Mouse (Mus musculus) embryonic facial prominence, embryonic 15.5 days (tissue): ENCODE results near the gene Gfra4. TPM values are rescaled to one million over a fixed set of nuclear protein-coding genes. Genes with fewer than 3 reads are reported as not detected.

Experiments
- ATAC-seq: fragments of 200-750 bp; cut with Nextera tagmentation; 2 replicates; pipeline ENCODE4 v1.8.0; 2017; ENCODE audit warnings: low read depth, moderate TSS enrichment; ENCODE audit not compliant: insufficient number of reproducible peaks, low FRiP score, low TSS enrichment
- H3K27ac ChIP-seq: fragments of 300-500 bp; sonication (generic); replicated peaks from 2 replicates; pipeline ENCODE4 v1.5.1; 2015; ENCODE audit warnings: mild to moderate bottlenecking, inconsistent platforms
- H3K27me3 ChIP-seq: fragments of 300-500 bp; sonication (generic); 2 replicates; pipeline ENCODE4 v1.6.1; 2015; ENCODE audit warnings: inconsistent platforms
- H3K36me3 ChIP-seq: fragments of 300-500 bp; sonication (generic); 2 replicates; pipeline ENCODE4 v1.6.1; 2015; ENCODE audit warnings: mild to moderate bottlenecking, inconsistent platforms
- H3K4me1 ChIP-seq: fragments of 300-500 bp; sonication (generic); 2 replicates; pipeline ENCODE4 v1.6.1; 2015; ENCODE audit warnings: inconsistent platforms
- H3K4me2 ChIP-seq: fragments of 300-500 bp; sonication (generic); replicated peaks from 2 replicates; pipeline ENCODE4 v1.6.1; 2015; ENCODE audit warnings: mild to moderate bottlenecking, inconsistent platforms
- H3K4me3 ChIP-seq: fragments of 300-500 bp; sonication (generic); replicated peaks from 2 replicates; pipeline ENCODE4 v1.5.1; 2015; ENCODE audit warnings: mild to moderate bottlenecking, inconsistent platforms
- H3K9ac ChIP-seq: fragments of 300-500 bp; sonication (generic); 2 replicates; pipeline ENCODE4 v1.6.1; 2015; ENCODE audit warnings: inconsistent platforms
- H3K9me3 ChIP-seq: fragments of 300-500 bp; sonication (generic); replicated peaks from 2 replicates; pipeline ENCODE4 v1.6.1; 2016; ENCODE audit warnings: inconsistent platforms
- WGBS: fragments of 180-500 bp; shearing (Covaris S2); methylation state at CpG from one replicate; pipeline ENCODE4 v1.1.7; 2015; 5-methylcytosine and 5-hydroxymethylcytosine counted together
- polyA plus RNA-seq: library from polyadenylated mRNA; unstranded; fragments of >200 nt; fragmentation: Nextera tagmentation; extraction: Ambion mirVana; gene quantifications from 2 replicates; pipeline ENCODE4 v1.2.1, GENCODE M21; 2015

Gene Gfra4
- polyA plus RNA-seq, 1 experiment from 2014 or later = 44.0 TPM

DNA sequence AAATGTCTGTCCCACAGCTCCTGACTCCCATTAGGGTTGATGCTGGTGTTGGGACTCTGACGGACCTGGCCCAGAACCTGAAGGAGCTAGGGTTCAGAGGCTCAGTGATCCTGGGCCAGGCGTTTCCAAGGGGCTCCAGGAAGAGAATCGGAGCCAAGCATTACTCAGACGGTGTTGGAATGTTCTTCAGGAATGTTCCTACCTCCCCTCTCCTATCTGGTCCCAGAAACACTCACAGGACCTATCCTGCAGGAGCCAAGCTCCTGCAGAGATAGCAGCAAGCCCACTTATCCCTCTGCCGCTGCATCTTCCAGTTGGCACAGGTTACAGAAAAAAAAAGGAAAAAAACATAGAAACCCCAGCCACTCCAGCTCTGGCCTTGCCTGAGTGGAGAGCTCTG, 18.7 kb upstream of the Gfra4 start:
- WGBS = 54% methylated on average over 5 of the region's 5 CpGs
- peak overlapping the region; percentile 87 for H3K27ac ChIP-seq

DNA sequence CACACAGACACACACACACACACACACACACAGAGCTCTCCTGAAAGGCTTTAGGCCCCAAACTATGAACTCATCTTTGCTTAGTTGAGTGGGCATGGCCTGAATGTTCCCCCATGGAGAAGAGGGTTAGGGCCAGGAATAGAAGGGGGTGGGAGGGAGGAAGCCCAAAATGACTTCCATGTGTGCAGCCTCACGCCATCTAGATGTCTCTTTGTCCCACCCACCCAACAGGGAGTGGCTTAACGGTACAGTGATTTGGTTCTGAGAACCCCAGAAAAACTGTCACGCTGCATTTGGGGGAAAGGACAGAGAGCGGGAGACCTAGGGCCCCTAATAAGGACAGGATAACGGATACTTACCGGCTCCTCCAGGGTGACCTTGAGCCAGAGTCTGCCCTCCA, 17.9 kb upstream of the Gfra4 start:
- Histone ChIP-seq H3K27me3 (peaks cover 8% of the 10 kb centered on the region), H3K9me3 (no peaks in the 10 kb centered on the region), H3K36me3 (0 out of 2 replicates have a peak, but pooled peaks cover 7% of the 10 kb centered on the region), H3K4me2 (peak overlapping the region; percentile 30), H3K9ac (no peak overlapping the region), H3K27ac (peak overlapping the region; percentile 87), H3K4me3 (peak overlapping the region; percentile 12; the same call in 1 of the 2 replicates), H3K4me1 (peaks cover 55% of the 10 kb centered on the region)
- peak; percentile 78; the same call in 1 of the 2 replicates for ATAC-seq
- 31% methylated on average over 6 of the region's 6 CpGs for WGBS

More for the DNA sequence above, 18.7 kb upstream of the Gfra4 start:
- no peaks in the 10 kb centered on the region for H3K9me3 ChIP-seq
- no peak overlapping the region for H3K9ac ChIP-seq
- H3K4me2 ChIP-seq = peak overlapping the region; percentile 64
- peak overlapping the region; percentile 12; the same call in 1 of the 2 replicates for H3K4me3 ChIP-seq
- no peak for ATAC-seq
- peaks cover 52% of the 10 kb centered on the region for H3K4me1 ChIP-seq
- peaks cover 2% of the 10 kb centered on the region for H3K27me3 ChIP-seq
- H3K36me3 ChIP-seq = 0 out of 2 replicates have a peak, but pooled peaks cover 7% of the 10 kb centered on the region

DNA sequence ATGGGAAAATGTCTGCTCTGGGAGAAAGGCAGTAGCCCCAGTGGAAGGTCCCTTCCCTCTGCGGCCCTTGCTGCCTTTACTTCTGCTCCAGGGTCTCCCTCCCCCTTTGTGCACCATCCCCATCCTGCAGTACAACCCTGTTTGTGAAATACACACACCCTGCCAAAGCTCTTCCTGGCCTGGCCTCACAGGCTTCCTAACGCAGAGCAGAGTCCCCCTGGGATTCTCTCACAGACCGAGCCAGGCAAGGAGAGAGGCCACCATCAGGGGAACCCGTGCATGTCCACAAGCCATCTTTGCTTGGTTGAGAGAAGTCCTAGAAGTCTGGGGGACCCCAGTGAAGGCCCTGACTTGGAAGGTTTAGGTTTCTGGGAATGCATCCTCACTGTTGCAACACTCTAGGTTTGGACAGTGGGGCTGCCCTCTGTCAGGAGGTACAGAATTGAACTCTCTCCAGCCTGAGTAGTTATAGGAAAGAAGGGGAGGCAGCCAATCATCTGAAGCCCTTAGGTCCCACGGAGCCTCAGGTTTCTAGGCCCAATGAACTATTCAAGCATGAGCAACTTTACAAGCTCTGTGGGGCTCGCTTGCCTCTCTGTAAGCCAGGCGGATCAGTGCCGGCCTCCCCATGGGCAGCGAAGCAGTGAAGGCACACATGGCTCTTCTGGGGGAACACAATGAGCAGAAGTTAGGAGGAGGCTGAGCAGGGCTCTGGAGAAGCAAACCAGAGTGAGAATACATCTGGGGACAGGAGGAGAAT, 17.1 kb upstream of the Gfra4 start:
- H3K36me3 ChIP-seq = 0 out of 2 replicates have a peak, but pooled peaks cover 7% of the 10 kb centered on the region
- ATAC-seq = no peak
- H3K9ac ChIP-seq = no peak overlapping the region; the same call in 1 of the 2 replicates
- H3K4me1 ChIP-seq = peaks cover 63% of the 10 kb centered on the region
- peak overlapping the region; percentile 86 for H3K27ac ChIP-seq
- WGBS = 49% methylated on average over 9 of the region's 9 CpGs
- H3K4me3 ChIP-seq = no peak overlapping the region
- no peaks in the 10 kb centered on the region for H3K9me3 ChIP-seq
- no peak overlapping the region for H3K4me2 ChIP-seq
- H3K27me3 ChIP-seq = peaks cover 16% of the 10 kb centered on the region

DNA sequence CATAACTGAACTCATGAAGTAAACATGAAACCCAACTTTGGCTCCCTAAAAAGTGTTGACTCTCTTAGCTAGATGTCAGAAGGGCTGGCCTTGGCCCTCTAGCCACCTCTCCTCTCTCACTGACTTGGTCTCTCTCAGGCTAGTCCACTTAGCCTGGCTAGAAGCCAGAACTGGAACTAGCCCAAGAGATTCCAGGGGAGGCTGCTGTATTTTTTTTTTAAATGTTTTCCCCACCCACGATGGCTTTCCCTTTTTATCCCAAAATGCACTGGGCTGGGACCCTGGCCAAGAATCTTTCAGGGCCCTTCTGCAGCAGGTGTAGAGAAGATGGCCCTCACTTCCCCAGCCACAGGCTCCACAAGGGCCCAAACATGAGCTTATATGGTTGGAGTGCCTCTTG, 16.5 kb upstream of the Gfra4 start:
- Histone ChIP-seq H3K27ac (peak overlapping the region; percentile 86), H3K9me3 (no peaks in the 10 kb centered on the region), H3K4me2 (no peak overlapping the region), H3K4me1 (peaks cover 69% of the 10 kb centered on the region), H3K9ac (no peak overlapping the region), H3K4me3 (no peak overlapping the region), H3K36me3 (0 out of 2 replicates have a peak, but pooled peaks cover 7% of the 10 kb centered on the region), H3K27me3 (peaks cover 22% of the 10 kb centered on the region)
- 30% methylated on average over 1 of the region's 1 CpGs for WGBS
- ATAC-seq = no peak

DNA sequence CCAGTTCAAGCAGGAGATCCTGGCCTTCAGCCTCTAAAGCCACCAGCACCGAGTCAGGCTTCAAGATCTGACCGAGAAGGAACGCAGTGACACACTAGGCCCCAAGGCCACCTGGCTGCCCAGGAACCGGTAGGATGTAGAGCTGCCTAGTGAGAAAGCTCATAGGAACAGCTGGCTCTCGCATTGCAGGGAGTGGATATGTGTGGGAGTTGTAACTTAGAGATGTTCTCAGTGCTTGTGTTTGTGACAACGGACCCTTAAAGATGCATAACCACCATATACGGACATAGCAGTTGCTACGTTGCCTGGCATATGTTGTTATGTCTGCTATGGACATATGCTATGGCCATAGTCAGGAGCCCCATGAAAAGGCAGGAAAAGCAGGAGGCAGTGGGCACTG, 15.8 kb upstream of the Gfra4 start:
- Histone ChIP-seq H3K9ac (no peak overlapping the region), H3K4me3 (no peak overlapping the region), H3K4me1 (peaks cover 76% of the 10 kb centered on the region), H3K27ac (no peak overlapping the region), H3K9me3 (no peaks in the 10 kb centered on the region), H3K27me3 (peaks cover 26% of the 10 kb centered on the region), H3K36me3 (0 out of 2 replicates have a peak, but pooled peaks cover 7% of the 10 kb centered on the region), H3K4me2 (no peak overlapping the region)
- 91% methylated on average over 8 of the region's 8 CpGs for WGBS
- ATAC-seq = no peak

DNA sequence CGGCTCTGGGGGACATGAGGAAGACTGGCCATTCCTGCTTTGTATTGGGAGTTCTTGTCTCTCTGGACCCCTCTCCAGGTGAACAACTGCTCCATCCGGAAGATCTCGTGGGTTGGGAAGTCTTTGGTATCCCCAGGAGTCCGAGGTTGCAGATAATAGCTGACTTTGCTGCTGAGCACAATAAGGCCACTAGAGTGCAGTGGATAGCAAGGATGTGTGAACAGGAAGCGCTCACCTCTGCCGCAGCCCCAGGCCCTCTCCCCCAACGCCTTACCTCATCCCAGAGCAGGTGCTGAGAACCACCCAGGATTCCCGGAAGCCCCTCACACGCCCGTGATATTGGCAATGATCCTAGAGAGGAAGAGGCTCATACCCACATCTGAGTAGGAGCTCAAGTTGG, 13.3 kb upstream of the Gfra4 start:
- WGBS = 5% methylated on average over 10 of the region's 10 CpGs
- Histone ChIP-seq H3K27ac (no peak overlapping the region), H3K36me3 (0 out of 2 replicates have a peak, but pooled peaks cover 7% of the 10 kb centered on the region), H3K4me3 (0 out of 2 replicates have a peak overlapping the region, but pooled peaks have one; percentile 2), H3K4me2 (peak overlapping the region; percentile 8; the same call in 1 of the 2 replicates), H3K9ac (no peak overlapping the region), H3K9me3 (no peaks in the 10 kb centered on the region), H3K27me3 (peaks cover 51% of the 10 kb centered on the region), H3K4me1 (peaks cover 57% of the 10 kb centered on the region)
- ATAC-seq = no peak

DNA sequence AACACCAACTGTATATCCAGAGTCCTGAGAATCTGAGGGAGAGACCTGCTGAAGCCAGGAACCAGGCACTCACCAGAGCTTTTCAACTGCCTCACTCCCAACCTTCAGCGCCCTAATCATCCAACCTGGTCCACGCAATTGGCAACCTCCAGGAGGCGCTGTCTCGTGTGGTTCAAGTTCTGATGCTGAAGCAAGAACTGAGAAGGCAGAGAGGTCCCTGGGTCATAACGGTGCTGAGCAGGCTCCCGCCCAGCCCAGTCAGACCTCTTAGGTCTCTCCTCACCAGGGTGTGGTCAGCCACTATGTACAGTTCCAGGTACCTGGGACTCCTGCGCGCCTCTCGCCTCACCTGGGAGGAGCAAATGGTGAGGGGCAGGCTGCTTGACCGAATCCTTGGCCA, 12.7 kb upstream of the Gfra4 start:
- peak overlapping the region; percentile 8; the same call in 1 of the 2 replicates for H3K4me2 ChIP-seq
- H3K9ac ChIP-seq = no peak overlapping the region
- H3K27ac ChIP-seq = no peak overlapping the region
- 6% methylated on average over 10 of the region's 10 CpGs for WGBS
- no peaks in the 10 kb centered on the region for H3K9me3 ChIP-seq
- peaks cover 52% of the 10 kb centered on the region for H3K4me1 ChIP-seq
- peaks cover 54% of the 10 kb centered on the region for H3K27me3 ChIP-seq
- no peak for ATAC-seq
- H3K4me3 ChIP-seq = 0 out of 2 replicates have a peak overlapping the region, but pooled peaks have one; percentile 2
- H3K36me3 ChIP-seq = 0 out of 2 replicates have a peak, but pooled peaks cover 7% of the 10 kb centered on the region

DNA sequence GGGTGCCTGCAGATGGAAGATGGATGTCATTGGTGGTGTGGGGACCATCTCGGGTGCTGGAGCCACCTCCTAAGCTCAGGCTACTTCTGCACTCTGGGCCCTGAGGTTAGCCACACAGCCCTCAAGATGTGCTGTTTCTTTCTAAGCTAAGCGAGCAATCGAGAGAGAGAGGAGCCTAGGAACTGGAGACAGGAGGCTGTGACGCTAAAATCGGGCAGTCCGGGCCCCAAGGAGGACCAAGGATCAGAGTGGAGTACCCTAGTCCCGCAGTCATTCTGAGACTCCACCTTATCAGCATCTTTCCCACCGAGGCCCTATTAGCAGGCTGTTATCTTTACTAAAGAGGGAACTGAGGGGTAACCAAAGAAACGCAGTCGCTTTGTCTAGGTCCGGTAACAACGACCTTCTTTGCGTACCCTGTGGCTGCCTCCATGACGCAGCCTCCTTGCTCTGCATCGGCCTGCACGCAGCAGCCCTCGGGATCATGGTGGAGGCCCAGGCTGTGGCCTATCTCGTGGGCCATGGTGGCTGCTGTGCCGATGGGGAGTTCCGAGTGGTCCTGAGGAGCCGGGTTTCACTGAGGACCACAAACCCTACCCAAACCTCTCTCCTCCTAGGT, 11.9 kb upstream of the Gfra4 start:
- ATAC-seq = no peak
- peaks cover 44% of the 10 kb centered on the region for H3K4me1 ChIP-seq
- peaks cover 54% of the 10 kb centered on the region for H3K27me3 ChIP-seq
- H3K4me3 ChIP-seq = peak overlapping the region; percentile 30
- H3K36me3 ChIP-seq = 0 out of 2 replicates have a peak, but pooled peaks cover 7% of the 10 kb centered on the region
- WGBS = 7% methylated on average over 21 of the region's 21 CpGs
- peak overlapping the region; percentile 52 for H3K4me2 ChIP-seq
- no peak overlapping the region for H3K27ac ChIP-seq
- no peaks in the 10 kb centered on the region for H3K9me3 ChIP-seq
- no peak overlapping the region for H3K9ac ChIP-seq

DNA sequence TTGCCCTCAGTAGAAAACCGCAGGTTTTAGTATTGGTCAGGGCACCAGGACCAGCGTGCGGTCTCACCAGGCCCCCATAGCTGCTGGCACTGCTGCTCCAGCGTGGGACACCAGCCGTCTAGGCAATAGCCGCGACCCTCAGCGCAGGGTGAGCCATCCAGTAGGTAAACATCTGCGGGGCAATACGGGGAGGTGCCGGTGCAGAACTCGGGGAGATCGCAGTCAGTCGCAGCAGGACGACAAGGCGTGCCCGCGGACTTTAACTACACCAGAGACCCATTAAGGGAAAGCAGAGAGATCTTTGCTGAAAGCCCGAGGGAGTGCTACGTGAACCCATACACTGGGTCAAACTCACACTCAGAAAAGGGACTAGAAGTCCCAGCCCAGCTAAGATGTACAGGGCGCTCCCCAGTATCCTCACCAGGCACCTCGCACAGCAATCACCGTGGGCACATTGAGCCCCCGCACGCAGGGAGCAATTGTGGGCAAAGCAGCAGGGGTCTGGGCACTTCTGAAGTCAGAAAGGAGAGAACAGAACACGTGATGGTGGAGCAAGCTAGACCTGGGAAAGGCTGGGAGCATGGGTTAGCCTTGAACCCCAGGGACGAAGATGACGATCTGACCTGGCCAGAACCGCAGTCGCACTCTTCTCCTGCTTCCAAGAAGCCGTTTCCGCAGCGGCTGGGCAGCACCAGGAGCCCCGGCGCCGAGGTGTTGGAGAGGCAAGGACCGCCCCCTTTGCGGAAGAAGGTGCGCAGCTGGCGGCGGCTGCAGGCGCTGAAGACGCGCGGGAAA, 11.2 kb upstream of the Gfra4 start:
- Histone ChIP-seq H3K36me3 (0 out of 2 replicates have a peak, but pooled peaks cover 7% of the 10 kb centered on the region), H3K4me2 (peak overlapping the region; percentile 52), H3K9ac (no peak overlapping the region), H3K27ac (no peak overlapping the region), H3K9me3 (no peaks in the 10 kb centered on the region), H3K4me3 (peak overlapping the region; percentile 30), H3K4me1 (peaks cover 37% of the 10 kb centered on the region), H3K27me3 (peaks cover 54% of the 10 kb centered on the region)
- 5% methylated on average over 45 of the region's 45 CpGs for WGBS
- no peak for ATAC-seq

DNA sequence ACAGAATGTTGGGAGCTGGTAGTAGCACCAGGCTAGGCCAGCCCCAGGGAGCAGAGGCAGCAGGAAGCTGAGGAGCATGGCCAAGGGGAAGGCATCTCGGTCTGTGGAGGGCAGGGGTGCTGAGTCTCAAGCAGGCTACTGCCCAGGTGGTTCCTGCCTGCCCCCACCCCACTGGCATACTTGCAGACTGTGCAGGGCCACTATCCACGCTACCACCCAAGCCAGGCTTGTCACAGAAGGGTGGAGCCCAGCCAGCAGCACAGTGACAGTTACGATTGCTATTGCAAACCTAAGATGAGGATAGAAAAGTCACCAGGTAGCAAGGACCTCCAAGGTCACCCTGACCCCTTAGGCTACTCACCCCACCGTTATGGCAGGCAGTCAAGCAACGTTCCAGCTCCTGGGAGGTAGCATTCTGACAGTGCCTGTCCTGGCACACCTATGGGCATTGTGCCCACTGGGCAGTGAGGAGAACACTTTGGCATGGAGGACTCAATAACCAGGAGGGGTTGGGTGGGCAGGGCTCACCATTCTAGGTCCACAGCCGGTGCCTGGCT, 10.1 kb upstream of the Gfra4 start:
- H3K27me3 ChIP-seq = peaks cover 54% of the 10 kb centered on the region
- H3K9ac ChIP-seq = no peak overlapping the region
- peaks cover 33% of the 10 kb centered on the region for H3K4me1 ChIP-seq
- H3K4me3 ChIP-seq = no peak overlapping the region
- WGBS = 70% methylated on average over 6 of the region's 6 CpGs
- no peaks in the 10 kb centered on the region for H3K9me3 ChIP-seq
- 0 out of 2 replicates have a peak, but pooled peaks cover 3% of the 10 kb centered on the region for H3K36me3 ChIP-seq
- ATAC-seq = no peak
- no peak overlapping the region for H3K27ac ChIP-seq
- no peak overlapping the region for H3K4me2 ChIP-seq
